Mouse (Mus musculus) ES-E14 (cell line): Measurements from ENCODE around the gene Galnt13. TPM values are rescaled to one million over a fixed set of nuclear protein-coding genes. Genes with fewer than 3 reads are reported as not detected.

Experiments
- DNase-seq: peaks from one replicate; pipeline ENCODE4 v3.0.0-alpha.2; 2013; ENCODE audit warnings: low read depth, low spot score
- H3K27ac ChIP-seq: 2 replicates; pipeline ENCODE4 v1.5.1; 2012; ENCODE audit warnings: low read depth, mild to moderate bottlenecking, low read length, moderate library complexity, mixed read lengths; ENCODE audit not compliant: poor library complexity, insufficient read depth, severe bottlenecking
- H3K36me3 ChIP-seq: 2 replicates; pipeline ENCODE4 v1.6.1; 2012; ENCODE audit warnings: mild to moderate bottlenecking, low read length, moderate library complexity, mixed read lengths; ENCODE audit not compliant: control insufficient read depth, poor library complexity, insufficient read depth, severe bottlenecking
- H3K4me1 ChIP-seq, 2 experiments: fragments of 150-350 bp in 1 of 2; sonication (generic) in 1 of 2; 2 replicates each; pipeline ENCODE4 v1.6.1; 2012; ENCODE audit warnings: low read length in 2 of 2, mild to moderate bottlenecking in 1 of 2, mixed read lengths in 1 of 2; ENCODE audit not compliant: control insufficient read depth in 2 of 2, insufficient read depth in 2 of 2, poor library complexity in 1 of 2
- H3K4me3 ChIP-seq, 2 experiments: fragments of 150-350 bp in 1 of 2; sonication (generic) in 1 of 2; 2 replicates each; pipeline ENCODE4 v1.5.1; 2012; ENCODE audit warnings: low read length in 2 of 2, low read depth in 1 of 2, mild to moderate bottlenecking in 1 of 2, mixed read lengths in 1 of 2; ENCODE audit not compliant: insufficient read depth in 1 of 2, poor library complexity in 1 of 2, severe bottlenecking in 1 of 2
- H3K9ac ChIP-seq: 2 replicates; pipeline ENCODE4 v1.6.1; 2012; ENCODE audit warnings: low read depth, mild to moderate bottlenecking, low read length, mixed read lengths; ENCODE audit not compliant: poor library complexity, insufficient read depth, severe bottlenecking
- H3K9me3 ChIP-seq: fragments of 150-350 bp; sonication (generic); 2 replicates; pipeline ENCODE4 v1.6.1; 2012; ENCODE audit warnings: low read depth, mild to moderate bottlenecking, low read length; ENCODE audit not compliant: control insufficient read depth, insufficient read depth
- CHD2 ChIP-seq: IDR thresholded peaks from 2 replicates; pipeline ENCODE4 v1.6.1; 2014; ENCODE audit warnings: mild to moderate bottlenecking, low read depth, low read length, inconsistent platforms
- HCFC1 ChIP-seq: IDR thresholded peaks from 2 replicates; pipeline ENCODE4 v1.6.1; 2012; ENCODE audit warnings: low read length, inconsistent platforms, borderline replicate concordance; ENCODE audit not compliant: insufficient read depth
- MAFK ChIP-seq: IDR thresholded peaks from 2 replicates; pipeline ENCODE4 v1.6.1; 2014; ENCODE audit warnings: mild to moderate bottlenecking, low read depth, low read length, inconsistent platforms; ENCODE audit not compliant: insufficient read depth
- ZC3H11A ChIP-seq: IDR thresholded peaks from 2 replicates; pipeline ENCODE4 v1.6.1; 2012; ENCODE audit warnings: low read depth, mild to moderate bottlenecking, inconsistent platforms, low read length, borderline replicate concordance
- ZNF384 ChIP-seq: IDR thresholded peaks from 2 replicates; pipeline ENCODE4 v1.6.1; 2012; ENCODE audit warnings: low read depth, low read length, inconsistent platforms
- in situ Hi-C, 2 experiments: fragments of 600-800 bp; cut with MboI; formaldehyde crosslinking; loops; one replicate each; pipeline ENCODE4 v1.15.1; 2025; ENCODE audit warnings: low sequenced_read_pairs in 2 of 2, inconsistent platforms in 1 of 2; ENCODE audit not compliant: unreplicated experiment in 2 of 2
- total RNA-seq: library from RNA; depleted of rRNA; stranded (reverse); fragments of 300-350 nt; gene quantifications from 2 replicates; pipeline ENCODE4 v1.2.3, GENCODE M21; 2012

Galnt13 gene
- total RNA-seq, 1 experiment: 0.27 TPM

GRCm38 (mm10) chr2:54437501-54437830 lies 1.3 kb downstream of the Galnt13 start:
- H3K36me3 ChIP-seq: no peaks in the 10 kb centered on the region
- DNase-seq: no peak
- TF ChIP-seq CHD2 (no peak), ZNF384 (no peak), ZC3H11A (no peak), MAFK (no peak), HCFC1 (no peak)
- H3K27ac ChIP-seq: no peak overlapping the region
- no peaks in the 10 kb centered on the region for H3K9me3 ChIP-seq
- H3K4me3 ChIP-seq: no peak overlapping the region
- no peak overlapping the region for H3K9ac ChIP-seq
- in situ Hi-C loops: no loop called here
- no peaks in the 10 kb centered on the region for H3K4me1 ChIP-seq

- no peak for TF ChIP-seq ZC3H11A
- TF ChIP-seq HCFC1: no peak
- TF ChIP-seq CHD2: no peak
- no peak for TF ChIP-seq ZNF384
- TF ChIP-seq MAFK: no peak
- DNase-seq: no peak
- H3K4me1 ChIP-seq: no peaks in the 10 kb centered on the region
- in situ Hi-C loops: no loop called here
- H3K4me3 ChIP-seq: no peak overlapping the region
- H3K36me3 ChIP-seq: no peaks in the 10 kb centered on the region
- no peak overlapping the region for H3K9ac ChIP-seq
- H3K27ac ChIP-seq: no peak overlapping the region
- H3K9me3 ChIP-seq: no peaks in the 10 kb centered on the region
Observed at GRCm38 (mm10) chr2:54442734-54443500, 6.8 kb downstream of the Galnt13 start.

- Histone ChIP-seq H3K27ac (no peak overlapping the region), H3K9me3 (no peaks in the 10 kb centered on the region), H3K4me1 (no peaks in the 10 kb centered on the region), H3K36me3 (no peaks in the 10 kb centered on the region), H3K9ac (no peak overlapping the region), H3K4me3 (no peak overlapping the region)
- TF ChIP-seq HCFC1 (no peak), ZNF384 (no peak), CHD2 (no peak), ZC3H11A (no peak), MAFK (no peak)
- in situ Hi-C loops: no loop called here
- DNase-seq: no peak
Observed at GRCm38 (mm10) chr2:54483426-54483825, 47.3 kb downstream of the Galnt13 start.

- Histone ChIP-seq H3K9ac (no peak overlapping the region), H3K9me3 (no peaks in the 10 kb centered on the region), H3K27ac (no peak overlapping the region), H3K4me3 (no peak overlapping the region), H3K36me3 (no peaks in the 10 kb centered on the region), H3K4me1 (no peaks in the 10 kb centered on the region)
- no peak for DNase-seq
- in situ Hi-C loops: no loop called here
- TF ChIP-seq ZNF384 (no peak), CHD2 (no peak), HCFC1 (no peak), MAFK (no peak)
Observed at GRCm38 (mm10) chr2:54522989-54523388, 86.9 kb downstream of the Galnt13 start.
